Mouse (Mus musculus): Measurements from ENCODE around the gene Ramp2. TPM values are rescaled to one million over a fixed set of nuclear protein-coding genes. Genes with fewer than 3 reads are reported as not detected.

The Ramp2 gene
- total RNA-seq, 4 experiments from 2014 or later: 60.8 to 93.6 (median 83.9) TPM

Other genes starting within 250 kb of the Ramp2 start
- 100 to 1,000 TPM in 1 of 4 experiments, 10 to 100 TPM in 3; 85.0 to 100 (median 88.9) TPM for gene Atp6v0a1, start 236.6 kb upstream of the Ramp2 start, total RNA-seq (2022)
- gene Naglu, start 176.0 kb upstream of the Ramp2 start, total RNA-seq (2022): 10 to 100 TPM in 1 of 4 experiments, 1 to 10 TPM in 3; 7.3 to 10.1 (median 7.8) TPM
- 1 to 10 TPM in 1 of 4 experiments, under 1 TPM in 3; 0.22 to 1.5 (median 0.52) TPM for gene Hsd17b1, start 167.6 kb upstream of the Ramp2 start, total RNA-seq (2022)
- 10 to 100 TPM; 14.5 to 21.0 (median 17.6) TPM for gene Coasy, start 163.5 kb upstream of the Ramp2 start, total RNA-seq (2022)
- gene Mlx, start 158.8 kb upstream of the Ramp2 start, total RNA-seq (2022): 10 to 100 TPM; 15.5 to 24.4 (median 20.0) TPM
- gene Psmc3ip, start 150.6 kb upstream of the Ramp2 start, total RNA-seq (2022): 1 to 10 TPM; 2.3 to 3.1 (median 2.8) TPM
- gene Retreg3, start 126.1 kb upstream of the Ramp2 start, total RNA-seq (2022): 10 to 100 TPM; 26.5 to 31.2 (median 29.0) TPM
- gene Tubg1, start 126.1 kb upstream of the Ramp2 start, total RNA-seq (2022): 10 to 100 TPM; 23.2 to 27.3 (median 25.4) TPM
- 1 to 10 TPM; 2.7 to 4.9 (median 3.0) TPM for gene Tubg2, start 90.1 kb upstream of the Ramp2 start, total RNA-seq (2022)
- gene Cntnap1, start 75.5 kb upstream of the Ramp2 start, total RNA-seq (2022): 1 to 10 TPM; 1.1 to 2.9 (median 1.5) TPM
- gene Plekhh3, start 74.7 kb upstream of the Ramp2 start, total RNA-seq (2022): 10 to 100 TPM; 23.4 to 29.9 (median 28.1) TPM
- under 1 TPM in 2 of 4 experiments, not detected in 2; 0.14 to 0.19 TPM for gene Ccr10, start 70.6 kb upstream of the Ramp2 start, total RNA-seq (2022)
- gene Ezh1, start 19.6 kb upstream of the Ramp2 start, total RNA-seq (2022): 10 to 100 TPM; 28.6 to 37.3 (median 31.7) TPM
- 100 to 1,000 TPM in 3 of 4 experiments, 10 to 100 TPM in 1; 88.4 to 109 (median 104) TPM for gene Vps25, start 7.7 kb downstream of the Ramp2 start, total RNA-seq (2022)
- 10 to 100 TPM in 3 of 4 experiments, 1 to 10 TPM in 1; 7.6 to 16.6 (median 14.2) TPM for gene Wnk4, start 14.5 kb downstream of the Ramp2 start, total RNA-seq (2022)
- gene Cntd1, start 33.0 kb downstream of the Ramp2 start, total RNA-seq (2022): under 1 TPM in 3 of 4 experiments, not detected in 1; 0.14 to 0.29 (median 0.22) TPM
- gene Coa3, start 33.1 kb downstream of the Ramp2 start, total RNA-seq (2022): 100 to 1,000 TPM in 2 of 4 experiments, 10 to 100 TPM in 2; 93.0 to 105 (median 98.0) TPM
- gene Becn1, start 56.3 kb downstream of the Ramp2 start, total RNA-seq (2022): 100 to 1,000 TPM in 2 of 4 experiments, 10 to 100 TPM in 2; 78.6 to 116 (median 100) TPM
- gene Psme3, start 70.2 kb downstream of the Ramp2 start, total RNA-seq (2022): 10 to 100 TPM; 66.4 to 85.0 (median 73.6) TPM
- gene Aoc2, start 79.0 kb downstream of the Ramp2 start, total RNA-seq (2022): 1 to 10 TPM; 1.4 to 1.9 (median 1.7) TPM
- 1 to 10 TPM; 7.1 to 9.2 (median 8.5) TPM for gene Aoc3, start 84.6 kb downstream of the Ramp2 start, total RNA-seq (2022)
- gene G6pc, start 121.5 kb downstream of the Ramp2 start, total RNA-seq (2022): not detected
- gene Aarsd1, start 171.6 kb downstream of the Ramp2 start, total RNA-seq (2022): 10 to 100 TPM; 12.3 to 25.8 (median 22.4) TPM
- 10 to 100 TPM in 1 of 4 experiments, 1 to 10 TPM in 3; 5.0 to 11.5 (median 6.8) TPM for gene Gm27029, start 178.8 kb downstream of the Ramp2 start, total RNA-seq (2022)
- gene Rundc1, start 179.1 kb downstream of the Ramp2 start, total RNA-seq (2022): 10 to 100 TPM; 10.5 to 13.1 (median 11.8) TPM
- gene Ptges3l, start 179.3 kb downstream of the Ramp2 start, total RNA-seq (2022): 10 to 100 TPM; 46.5 to 67.8 (median 61.1) TPM
- 10 to 100 TPM; 29.2 to 41.5 (median 39.2) TPM for gene Rpl27, start 196.3 kb downstream of the Ramp2 start, total RNA-seq (2022)
- 10 to 100 TPM; 13.4 to 14.6 (median 13.9) TPM for gene Ifi35, start 202.4 kb downstream of the Ramp2 start, total RNA-seq (2022)
- 1 to 10 TPM; 5.3 to 7.5 (median 6.2) TPM for gene Rnd2, start 219.0 kb downstream of the Ramp2 start, total RNA-seq (2022)
- 10 to 100 TPM; 20.6 to 23.2 (median 21.8) TPM for gene Vat1, start 220.2 kb downstream of the Ramp2 start, total RNA-seq (2022)

Data from heart, adult 8-10 months (tissue).